Mouse (Mus musculus): ENCODE data around the gene Mfsd12.

- TF ChIP-seq CTCF (IDR thresholded peaks at IDR 0.05; ENCODE audit: control insufficient read depth, insufficient read depth, low read length) (no peak), POLR2A (IDR thresholded peaks at IDR 0.05; ENCODE audit: borderline replicate concordance, control insufficient read depth, low read depth, low read length) (0 out of 2 replicates have a peak, but pooled peaks have one; percentile 19)
Measured at GRCm38 (mm10) chr10:81329194-81329975, 27.9 kb upstream of the Mfsd12 start.

All from bone marrow, adult 2 months (tissue).